In the genomic region with DNA sequence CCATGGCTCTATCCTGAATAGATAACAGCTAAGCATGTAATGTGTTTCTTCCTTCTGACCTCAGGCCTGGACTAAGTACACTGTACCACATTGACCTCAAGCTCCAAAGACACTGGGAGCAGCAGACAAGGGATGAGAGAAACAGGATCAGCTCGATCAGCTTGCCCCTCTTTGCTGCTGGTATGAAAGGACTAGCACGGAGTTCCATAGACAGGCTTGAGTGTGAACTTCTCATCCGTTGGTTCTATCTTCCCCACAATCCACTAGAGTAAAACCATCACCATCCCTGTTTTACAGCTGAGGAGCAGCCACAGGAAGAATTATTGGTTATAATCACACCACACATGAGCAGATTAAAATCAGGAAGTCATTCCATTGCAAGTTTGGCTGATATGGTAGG, we compare ENCODE assay signal across 24 mouse cellular contexts. TPM values are rescaled to one million over a fixed set of nuclear protein-coding genes. Genes with fewer than 3 reads are reported as not detected.
"Had no signal": no experiment of that assay in that cellular context is flagged by ENCODE, and none has a peak within 500 bp of the region (broad histone marks: within the 10 kb centered on the region; RNA-seq: fewer than 3 reads in every experiment).

No protein-coding gene starts in this region.

- H3K27ac ChIP-seq: neural tube, embryonic 13.5 days; neural tube, embryonic 15.5 days; stomach, embryonic 15.5 days; stomach, postnatal 0 days had no signal

- H3K9me3 ChIP-seq: neural tube, embryonic 13.5 days; neural tube, embryonic 15.5 days; stomach, embryonic 15.5 days had no signal

- H3K4me2 ChIP-seq: neural tube, embryonic 13.5 days; neural tube, embryonic 15.5 days; stomach, embryonic 15.5 days had no signal

- H3K36me3 ChIP-seq: neural tube, embryonic 13.5 days; neural tube, embryonic 15.5 days; stomach, embryonic 15.5 days had no signal

- H3K4me1 ChIP-seq: neural tube, embryonic 13.5 days; stomach, embryonic 15.5 days had no signal

- H3K9ac ChIP-seq: neural tube, embryonic 13.5 days; neural tube, embryonic 15.5 days; stomach, embryonic 15.5 days had no signal

- DNase-seq: retina, postnatal 1 day; right cerebral cortex, adult 18-20 months; right cerebral cortex, postnatal 14 days; right cerebral cortex, postnatal 25 days; right cerebral cortex, postnatal 4 days; spleen, adult 18-20 months; thymus, adult 18-20 months; thymus, adult 2 months; thymus, postnatal 14 days; thymus, postnatal 25 days; thymus, postnatal 36 days; thymus, postnatal 4 days had no signal

- H3K4me3 ChIP-seq: neural tube, embryonic 13.5 days; neural tube, embryonic 15.5 days; stomach, embryonic 15.5 days had no signal

RNA-seq across cellular contexts. Expression of a gene that starts 13.7 kb away (rescaled TPM):
- total RNA-seq: neutrophil, adult 5-6 weeks had no signal
- polyA plus RNA-seq: small intestine, adult 2 months; spleen, adult 2 months; stomach, embryonic 14.5 days; stomach, embryonic 15.5 days; stomach, embryonic 16.5 days; stomach, postnatal 0 days; thymus, adult 2 months; thymus, postnatal 0 days had no signal

RNA-seq across cellular contexts. Expression of a gene that starts 22.5 kb away (rescaled TPM):
- total RNA-seq: neutrophil, adult 5-6 weeks had no signal
- polyA plus RNA-seq: neural tube, embryonic 14.5 days; small intestine, adult 2 months; spleen, adult 2 months; stomach, embryonic 14.5 days; stomach, embryonic 15.5 days; stomach, embryonic 16.5 days; stomach, postnatal 0 days; testis, adult 2 months; thymus, postnatal 0 days had no signal

RNA-seq across cellular contexts. Expression of a gene that starts 29.2 kb away (rescaled TPM):
- total RNA-seq: neutrophil, adult 5-6 weeks had no signal
- polyA plus RNA-seq: neural tube, embryonic 14.5 days; small intestine, adult 2 months; spleen, adult 2 months; stomach, embryonic 14.5 days; stomach, postnatal 0 days; testis, adult 2 months; thymus, adult 2 months; thymus, postnatal 0 days had no signal

RNA-seq across cellular contexts. Expression of a gene that starts 33.7 kb away (rescaled TPM):
- total RNA-seq: neutrophil, adult 5-6 weeks had no signal
- polyA plus RNA-seq: small intestine, adult 2 months; spleen, adult 2 months; stomach, embryonic 14.5 days; stomach, embryonic 16.5 days; stomach, postnatal 0 days; testis, adult 2 months; thymus, adult 2 months; thymus, postnatal 0 days had no signal

RNA-seq across cellular contexts. Expression of a gene that starts 46.1 kb away (rescaled TPM):
- total RNA-seq: neutrophil, adult 5-6 weeks had no signal
- polyA plus RNA-seq: small intestine, adult 2 months; spleen, adult 2 months; stomach, embryonic 14.5 days; stomach, postnatal 0 days; thymus, adult 2 months had no signal
